Mouse (Mus musculus) CH12.LX (cell line): ENCODE data around the gene Gpr84. TPM values are rescaled to one million over a fixed set of nuclear protein-coding genes. Genes with fewer than 3 reads are reported as not detected.

Experiments used
- DNase-seq: peaks from one replicate; pipeline ENCODE4 v3.0.0-alpha.2; 2013; ENCODE audit errors: extremely low read depth
- H3K27ac ChIP-seq: 2 replicates; pipeline ENCODE4 v1.5.1; 2012; ENCODE audit warnings: low read depth, mild to moderate bottlenecking, control low read depth, moderate library complexity; ENCODE audit not compliant: insufficient read depth
- H3K27me3 ChIP-seq: replicated peaks from 2 replicates; pipeline ENCODE3; 2012; ENCODE audit warnings: inconsistent platforms
- H3K36me3 ChIP-seq, 2 experiments: replicated peaks in 1 of 2; 2 replicates each; pipeline versions ENCODE3 to v1.6.1; 2012; ENCODE audit warnings: inconsistent platforms in 1 of 2, low read length in 1 of 2, mild to moderate bottlenecking in 1 of 2, mixed read lengths in 1 of 2, moderate library complexity in 1 of 2; ENCODE audit not compliant: control insufficient read depth in 1 of 2, insufficient read depth in 1 of 2
- H3K4me1 ChIP-seq, 2 experiments: 2 replicates each; pipeline ENCODE4 v1.6.1; 2012; ENCODE audit warnings: inconsistent platforms in 1 of 2, moderate library complexity in 1 of 2; ENCODE audit not compliant: insufficient read depth in 2 of 2, control insufficient read depth in 1 of 2
- H3K4me2 ChIP-seq: 2 replicates; pipeline ENCODE4 v1.6.1; 2012; ENCODE audit warnings: low read depth, mild to moderate bottlenecking, control low read depth; ENCODE audit not compliant: poor library complexity, insufficient read depth, severe bottlenecking
- H3K4me3 ChIP-seq, 3 experiments: fragments of 150-350 bp in 1 of 3; sonication (generic) in 1 of 3; replicated peaks in 1 of 3; 2 replicates each; pipeline versions ENCODE3 to v1.5.1; 2011 to 2012; ENCODE audit warnings: low read depth in 2 of 3, low read length in 2 of 3, mild to moderate bottlenecking in 2 of 3, moderate library complexity in 2 of 3, control low read depth in 1 of 3, improper control_type of control experiment in 1 of 3, inconsistent platforms in 1 of 3, mixed read lengths in 1 of 3; ENCODE audit not compliant: poor library complexity in 1 of 3
- H3K79me2 ChIP-seq: replicated peaks from 2 replicates; pipeline ENCODE4 v1.6.1; 2012; ENCODE audit warnings: mild to moderate bottlenecking, moderate library complexity; ENCODE audit not compliant: control insufficient read depth, poor library complexity, insufficient read depth, severe bottlenecking; ENCODE audit errors: extremely low read depth
- H3K9ac ChIP-seq: 2 replicates; pipeline ENCODE4 v1.6.1; 2012; ENCODE audit warnings: low read depth, mild to moderate bottlenecking, control low read depth, moderate library complexity; ENCODE audit not compliant: insufficient read depth
- H3K9me3 ChIP-seq: replicated peaks from 2 replicates; pipeline ENCODE3; 2012; ENCODE audit warnings: low read length, inconsistent platforms, mixed read lengths
- BHLHE40 ChIP-seq: IDR thresholded peaks from 2 replicates; pipeline ENCODE4 v1.6.1; 2011; ENCODE audit warnings: mild to moderate bottlenecking, low read depth, low read length, improper control_type of control experiment
- CHD2 ChIP-seq: IDR thresholded peaks from 2 replicates; pipeline ENCODE4 v1.6.1; 2011; ENCODE audit warnings: low read length, improper control_type of control experiment
- ETS1 ChIP-seq: conservative IDR thresholded peaks from 2 replicates; pipeline ENCODE4 v1.6.1; 2012; ENCODE audit warnings: low read depth, mild to moderate bottlenecking, inconsistent platforms, low read length, improper control_type of control experiment, moderate library complexity
- GABPA ChIP-seq: IDR thresholded peaks from 2 replicates; pipeline ENCODE4 v1.6.1; 2012; ENCODE audit warnings: low read depth, low read length, improper control_type of control experiment, inconsistent platforms; ENCODE audit not compliant: insufficient replicate concordance
- IRF4 ChIP-seq: IDR thresholded peaks from 2 replicates; pipeline ENCODE4 v1.6.1; 2014; ENCODE audit warnings: low read depth, mild to moderate bottlenecking, inconsistent platforms, low read length, improper control_type of control experiment
- KAT2A ChIP-seq: IDR thresholded peaks from 2 replicates; pipeline ENCODE4 v1.6.1; 2012; ENCODE audit warnings: low read length, improper control_type of control experiment, inconsistent platforms; ENCODE audit not compliant: insufficient replicate concordance
- MAX ChIP-seq: IDR thresholded peaks from 2 replicates; pipeline ENCODE4 v1.6.1; 2011; ENCODE audit warnings: low read length, improper control_type of control experiment
- MAZ ChIP-seq: IDR thresholded peaks from 2 replicates; pipeline ENCODE4 v1.6.1; 2012; ENCODE audit warnings: low read depth, mild to moderate bottlenecking, inconsistent platforms, low read length, improper control_type of control experiment, moderate library complexity
- RAD21 ChIP-seq: IDR thresholded peaks from 2 replicates; pipeline ENCODE4 v1.6.1; 2011; ENCODE audit warnings: low read depth, mild to moderate bottlenecking, low read length, improper control_type of control experiment, moderate library complexity
- SMC3 ChIP-seq: IDR thresholded peaks from 2 replicates; pipeline ENCODE4 v1.6.1; 2011; ENCODE audit warnings: low read depth, low read length, improper control_type of control experiment
- ZC3H11A ChIP-seq: IDR thresholded peaks from 2 replicates; pipeline ENCODE4 v1.6.1; 2012; ENCODE audit warnings: low read depth, mild to moderate bottlenecking, inconsistent platforms, low read length, improper control_type of control experiment
- ZKSCAN1 ChIP-seq: IDR thresholded peaks from 2 replicates; pipeline ENCODE4 v1.6.1; 2012; ENCODE audit warnings: low read depth, inconsistent platforms, low read length, improper control_type of control experiment, borderline replicate concordance
- dilution Hi-C: fragments of 300-500 bp; cut with MboI; formaldehyde crosslinking; loops from 2 replicates; pipeline ENCODE4 v1.14.3; 2020; ENCODE audit warnings: low sequenced_read_pairs; ENCODE audit not compliant: extremely low pct_unique_long_range_greater_than_20kb, extremely low pct_ligation_motif_present
- in situ Hi-C: fragments of 300-500 bp; cut with MboI; formaldehyde crosslinking; loops from 3 replicates; pipeline ENCODE4 v1.14.3; 2019; ENCODE audit warnings: low sequenced_read_pairs, low pct_ligation_motif_present, low pct_unique_long_range_greater_than_20kb, mixed read lengths
- polyA plus RNA-seq: library from polyadenylated mRNA; unstranded; fragments of >175 nt; gene quantifications from 2 replicates; pipeline ENCODE4 v1.2.1, GENCODE M21; 2012; ENCODE audit warnings: low read depth; ENCODE audit not compliant: insufficient read length
- total RNA-seq, 2 experiments: library from RNA; depleted of rRNA; stranded (reverse); fragments of 300-350 nt in 1 of 2; fragments of >200 nt in 1 of 2; gene quantifications; 2 replicates each; pipeline ENCODE4 v1.2.3; 2012 to 2014

Gene Gpr84
- total and polyA plus RNA-seq, 3 experiments, result 0.42 to 1.4 (median 0.66) TPM

DNA sequence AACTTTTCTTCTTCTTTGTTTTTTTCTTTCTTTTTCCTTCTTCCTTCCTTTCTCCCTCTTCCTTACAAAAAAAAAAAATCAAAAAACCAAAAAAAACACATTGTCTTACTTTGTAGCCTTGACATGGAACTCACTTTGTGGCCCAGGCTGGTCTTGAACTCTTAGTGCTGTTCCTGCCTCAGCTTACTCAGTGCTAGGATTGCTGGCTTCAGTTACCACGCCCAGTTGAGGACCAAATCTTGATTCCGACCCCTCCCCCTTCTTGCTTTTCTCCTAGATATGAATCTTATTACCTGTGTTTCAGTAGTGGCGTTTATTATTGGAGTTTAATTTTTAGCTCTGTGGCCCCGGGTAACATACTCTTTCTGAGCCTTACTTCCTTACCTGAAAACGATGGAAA lies 51.2 kb downstream of the Gpr84 start:
- no peaks in the 10 kb centered on the region for H3K79me2 ChIP-seq
- H3K4me2 ChIP-seq, result no peak overlapping the region
- no peaks in the 10 kb centered on the region for H3K9me3 ChIP-seq
- H3K27ac ChIP-seq, result no peak overlapping the region
- in situ Hi-C loops, result no loop called here
- no peak for DNase-seq
- H3K9ac ChIP-seq, result no peak overlapping the region
- TF ChIP-seq IRF4, result no peak
- TF ChIP-seq ZC3H11A, result no peak
- no peak for TF ChIP-seq CHD2
- no peak for TF ChIP-seq SMC3
- TF ChIP-seq ZKSCAN1, result no peak
- no peak for TF ChIP-seq MAZ
- TF ChIP-seq ETS1, result no peak
- no peak for TF ChIP-seq KAT2A
- no peak for TF ChIP-seq RAD21
- TF ChIP-seq BHLHE40, result no peak
- no peak for TF ChIP-seq GABPA
- no peak for TF ChIP-seq MAX
- TF ChIP-seq, all 38 proteins: peak for 0
- H3K4me3 ChIP-seq, result no peak overlapping the region
- dilution Hi-C loops, result no loop called here
- no peaks in the 10 kb centered on the region for H3K27me3 ChIP-seq
- no peaks in the 10 kb centered on the region for H3K36me3 ChIP-seq
- H3K4me1 ChIP-seq, result peaks cover 9 to 18% of the 10 kb centered on the region in 2 experiments

Other genes with a start within 250 kb of the Gpr84 start
- gene Smug1, start 143.5 kb downstream of the Gpr84 start, total RNA-seq (2012; rRNA removed), result 7.3 and 7.8 TPM in 2 replicates
- gene Smug1, start 143.5 kb downstream of the Gpr84 start, total RNA-seq (2014; rRNA removed), result 9.5 and 9.8 TPM in 2 replicates
- gene Smug1, start 143.5 kb downstream of the Gpr84 start, polyA plus RNA-seq, result 6.1 and 7.3 TPM in 2 replicates
- gene Cbx5, start 70.8 kb downstream of the Gpr84 start, total RNA-seq (2012; rRNA removed), result 94.9 and 99.6 TPM in 2 replicates
- gene Cbx5, start 70.8 kb downstream of the Gpr84 start, total RNA-seq (2014; rRNA removed), result 152 and 171 TPM in 2 replicates
- 128 and 151 TPM in 2 replicates for gene Cbx5, start 70.8 kb downstream of the Gpr84 start, polyA plus RNA-seq
- 635 and 691 TPM in 2 replicates for gene Hnrnpa1, start 70.2 kb downstream of the Gpr84 start, total RNA-seq (2012; rRNA removed)
- gene Hnrnpa1, start 70.2 kb downstream of the Gpr84 start, total RNA-seq (2014; rRNA removed), result 757 and 802 TPM in 2 replicates
- gene Hnrnpa1, start 70.2 kb downstream of the Gpr84 start, polyA plus RNA-seq, result 1,746 and 1,799 TPM in 2 replicates
- gene Nfe2, start 52.2 kb downstream of the Gpr84 start, total RNA-seq (2012; rRNA removed), result 0.13 TPM in 1 of 2 replicates, not detected in the other
- not detected in 2 replicates for gene Nfe2, start 52.2 kb downstream of the Gpr84 start, total RNA-seq (2014; rRNA removed)
- 0.14 and 0.33 TPM in 2 replicates for gene Nfe2, start 52.2 kb downstream of the Gpr84 start, polyA plus RNA-seq
- gene Copz1, start 37.9 kb downstream of the Gpr84 start, total RNA-seq (2012; rRNA removed), result 80.0 and 97.9 TPM in 2 replicates
- 135 and 148 TPM in 2 replicates for gene Copz1, start 37.9 kb downstream of the Gpr84 start, total RNA-seq (2014; rRNA removed)
- 263 and 271 TPM in 2 replicates for gene Copz1, start 37.9 kb downstream of the Gpr84 start, polyA plus RNA-seq
- gene Zfp385a, start 29.5 kb upstream of the Gpr84 start, total RNA-seq (2012; rRNA removed), result 2.7 and 3.1 TPM in 2 replicates
- gene Zfp385a, start 29.5 kb upstream of the Gpr84 start, total RNA-seq (2014; rRNA removed), result 1.0 and 1.2 TPM in 2 replicates
- 45.2 and 59.9 TPM in 2 replicates for gene Zfp385a, start 29.5 kb upstream of the Gpr84 start, polyA plus RNA-seq
- gene Itga5, start 56.2 kb upstream of the Gpr84 start, total RNA-seq (2012; rRNA removed), result 0.17 and 0.21 TPM in 2 replicates
- 0.07 and 0.28 TPM in 2 replicates for gene Itga5, start 56.2 kb upstream of the Gpr84 start, total RNA-seq (2014; rRNA removed)
- gene Itga5, start 56.2 kb upstream of the Gpr84 start, polyA plus RNA-seq, result 1.6 and 1.8 TPM in 2 replicates
- gene Gtsf1, start 119.9 kb upstream of the Gpr84 start, total RNA-seq (2012; rRNA removed), result 0.21 TPM in 1 of 2 replicates, not detected in the other
- gene Gtsf1, start 119.9 kb upstream of the Gpr84 start, total RNA-seq (2014; rRNA removed), result not detected in 2 replicates
- gene Gtsf1, start 119.9 kb upstream of the Gpr84 start, polyA plus RNA-seq, result not detected in 2 replicates
- not detected in 2 replicates for gene Gtsf2, start 137.9 kb upstream of the Gpr84 start, total RNA-seq (2012; rRNA removed)
- gene Gtsf2, start 137.9 kb upstream of the Gpr84 start, total RNA-seq (2014; rRNA removed), result not detected in 2 replicates
- not detected in 2 replicates for gene Gtsf2, start 137.9 kb upstream of the Gpr84 start, polyA plus RNA-seq
- gene Nckap1l, start 143.2 kb upstream of the Gpr84 start, total RNA-seq (2012; rRNA removed), result 58.5 and 68.6 TPM in 2 replicates
- gene Nckap1l, start 143.2 kb upstream of the Gpr84 start, total RNA-seq (2014; rRNA removed), result 77.7 and 78.2 TPM in 2 replicates
- gene Nckap1l, start 143.2 kb upstream of the Gpr84 start, polyA plus RNA-seq, result 102 and 109 TPM in 2 replicates
- gene Pde1b, start 192.4 kb upstream of the Gpr84 start, total RNA-seq (2012; rRNA removed), result 15.0 and 16.3 TPM in 2 replicates
- 14.2 and 19.2 TPM in 2 replicates for gene Pde1b, start 192.4 kb upstream of the Gpr84 start, total RNA-seq (2014; rRNA removed)
- gene Pde1b, start 192.4 kb upstream of the Gpr84 start, polyA plus RNA-seq, result 31.9 and 36.7 TPM in 2 replicates
- gene Ppp1r1a, start 227.4 kb upstream of the Gpr84 start, total RNA-seq (2012; rRNA removed), result 0.21 TPM in 1 of 2 replicates, not detected in the other
- gene Ppp1r1a, start 227.4 kb upstream of the Gpr84 start, total RNA-seq (2014; rRNA removed), result not detected in 2 replicates
- gene Ppp1r1a, start 227.4 kb upstream of the Gpr84 start, polyA plus RNA-seq, result 0.59 and 1.1 TPM in 2 replicates